Mouse (Mus musculus) midbrain, embryonic 10.5 days (tissue): ENCODE measurements at regions not wholly inside any gene's neighbourhood (a gene's known extent, or its start where the extent isn't known, plus 50 kb on each side); places are given as distances from the start of the nearest gene placed in this dataset.
"Not testable (repeated sequence)": the region's sequence is repeated elsewhere in the genome, so short reads cannot be mapped to it uniquely, and the experiment has no call there.

Source experiments
- DNase-seq: peaks from one replicate; pipeline ENCODE4 v3.0.0-alpha.2; 2017; ENCODE audit warnings: low spot score
- H3K27ac ChIP-seq: fragments of 300-500 bp; sonication (generic); replicated peaks from 2 replicates; pipeline ENCODE4 v1.5.1; 2016; ENCODE audit warnings: mild to moderate bottlenecking
- H3K27me3 ChIP-seq: fragments of 300-500 bp; sonication (generic); 2 replicates; pipeline ENCODE4 v1.6.1; 2016; ENCODE audit warnings: low read depth, mild to moderate bottlenecking; ENCODE audit not compliant: poor library complexity, severe bottlenecking
- H3K36me3 ChIP-seq: fragments of 300-500 bp; sonication (generic); 2 replicates; pipeline ENCODE4 v1.6.1; 2016; ENCODE audit warnings: mild to moderate bottlenecking, moderate library complexity
- H3K4me1 ChIP-seq: fragments of 300-500 bp; sonication (generic); 2 replicates; pipeline ENCODE4 v1.6.1; 2016
- H3K4me3 ChIP-seq: fragments of 300-500 bp; sonication (generic); 2 replicates; pipeline ENCODE4 v1.5.1; 2016; ENCODE audit warnings: mild to moderate bottlenecking, moderate library complexity
- H3K9me3 ChIP-seq: fragments of 300-500 bp; sonication (generic); replicated peaks from 2 replicates; pipeline ENCODE4 v1.6.1; 2016; ENCODE audit warnings: mild to moderate bottlenecking
- WGBS: fragments of 180-500 bp; shearing (Covaris S2); methylation state at CpG from one replicate; pipeline ENCODE4 v1.1.7; 2016; 5-methylcytosine and 5-hydroxymethylcytosine counted together

GRCm38 (mm10) chr12:64788761-64789160, 128.9 kb upstream of the Gm527 start:
- 92% methylated on average over 3 of the region's 3 CpGs for WGBS

GRCm38 (mm10) chr12:64808492-64808891, 109.2 kb upstream of the Gm527 start:
- not testable (repeated sequence) for H3K36me3 ChIP-seq, H3K27ac ChIP-seq, H3K4me1 ChIP-seq, H3K27me3 ChIP-seq, H3K4me3 ChIP-seq, DNase-seq, H3K9me3 ChIP-seq
- 84% methylated on average over 2 of the region's 2 CpGs for WGBS

More at GRCm38 (mm10) chr12:64788761-64789160, 128.9 kb upstream of the Gm527 start:
- Histone ChIP-seq H3K27me3 (no peaks in the 10 kb centered on the region), H3K4me1 (no peaks in the 10 kb centered on the region), H3K36me3 (no peaks in the 10 kb centered on the region), H3K4me3 (no peak overlapping the region), H3K9me3 (no peaks in the 10 kb centered on the region), H3K27ac (no peak overlapping the region)
- no peak for DNase-seq

- no peaks in the 10 kb centered on the region for H3K36me3 ChIP-seq
- WGBS = 61% methylated on average over 1 of the region's 1 CpGs
- H3K4me1 ChIP-seq = no peaks in the 10 kb centered on the region
- H3K9me3 ChIP-seq = no peaks in the 10 kb centered on the region
- no peak for DNase-seq
- no peaks in the 10 kb centered on the region for H3K27me3 ChIP-seq
- no peak overlapping the region for H3K27ac ChIP-seq
- H3K4me3 ChIP-seq = no peak overlapping the region
Observed at GRCm38 (mm10) chr12:64810081-64810480, 107.6 kb upstream of the Gm527 start.

GRCm38 (mm10) chr12:64815871-64816270, 101.8 kb upstream of the Gm527 start:
- no peak for DNase-seq
- no peak overlapping the region for H3K27ac ChIP-seq
- WGBS = 87% methylated on average over 6 of the region's 6 CpGs

GRCm38 (mm10) chr12:64817056-64817810, 100.5 kb upstream of the Gm527 start:
- no peaks in the 10 kb centered on the region for H3K27me3 ChIP-seq
- no peaks in the 10 kb centered on the region for H3K4me1 ChIP-seq
- peak; percentile 28 for DNase-seq
- no peak overlapping the region for H3K27ac ChIP-seq
- WGBS = 68% methylated on average over 9 of the region's 9 CpGs
- no peaks in the 10 kb centered on the region for H3K9me3 ChIP-seq
- H3K36me3 ChIP-seq = no peaks in the 10 kb centered on the region
- no peak overlapping the region for H3K4me3 ChIP-seq

More at GRCm38 (mm10) chr12:64815871-64816270, 101.8 kb upstream of the Gm527 start:
- no peaks in the 10 kb centered on the region for H3K27me3 ChIP-seq
- H3K9me3 ChIP-seq = no peaks in the 10 kb centered on the region
- no peaks in the 10 kb centered on the region for H3K36me3 ChIP-seq
- H3K4me3 ChIP-seq = no peak overlapping the region
- no peaks in the 10 kb centered on the region for H3K4me1 ChIP-seq

GRCm38 (mm10) chr12:64820722-64821121, 97.0 kb upstream of the Gm527 start:
- H3K36me3 ChIP-seq = no peaks in the 10 kb centered on the region
- H3K4me1 ChIP-seq = no peaks in the 10 kb centered on the region
- no peak overlapping the region for H3K4me3 ChIP-seq
- 82% methylated on average over 5 of the region's 5 CpGs for WGBS
- H3K27me3 ChIP-seq = no peaks in the 10 kb centered on the region
- no peak for DNase-seq
- no peaks in the 10 kb centered on the region for H3K9me3 ChIP-seq
- H3K27ac ChIP-seq = no peak overlapping the region

- Histone ChIP-seq H3K4me3 (no peak overlapping the region), H3K27me3 (no peaks in the 10 kb centered on the region), H3K4me1 (peaks cover 10% of the 10 kb centered on the region; the same call in 1 of the 2 replicates), H3K27ac (no peak overlapping the region), H3K36me3 (no peaks in the 10 kb centered on the region), H3K9me3 (no peaks in the 10 kb centered on the region)
- no peak for DNase-seq
- 7% methylated on average over 1 of the region's 1 CpGs for WGBS
Observed at GRCm38 (mm10) chr12:64829662-64830249, 88.0 kb upstream of the Gm527 start.

- WGBS = 72% methylated on average over 9 of the region's 9 CpGs
Observed at GRCm38 (mm10) chr12:64832313-64833151, 85.2 kb upstream of the Gm527 start.

GRCm38 (mm10) chr12:64857709-64858108, 60.0 kb upstream of the Gm527 start:
- Histone ChIP-seq H3K27ac (no peak overlapping the region), H3K4me1 (no peaks in the 10 kb centered on the region), H3K27me3 (no peaks in the 10 kb centered on the region), H3K4me3 (no peak overlapping the region), H3K9me3 (no peaks in the 10 kb centered on the region; the same call in 1 of the 2 replicates), H3K36me3 (no peaks in the 10 kb centered on the region)
- no peak for DNase-seq

More at GRCm38 (mm10) chr12:64832313-64833151, 85.2 kb upstream of the Gm527 start:
- Histone ChIP-seq H3K4me1 (peaks cover 10% of the 10 kb centered on the region; the same call in 1 of the 2 replicates), H3K27ac (no peak overlapping the region), H3K4me3 (no peak overlapping the region), H3K27me3 (no peaks in the 10 kb centered on the region), H3K9me3 (no peaks in the 10 kb centered on the region), H3K36me3 (no peaks in the 10 kb centered on the region)
- no peak for DNase-seq
